Mouse (Mus musculus) bone marrow macrophage, adult 2 months (primary cell): ENCODE measurements around the gene Sctr.

Source experiments
- CTCF ChIP-seq: IDR thresholded peaks from 2 replicates; pipeline ENCODE4 v1.5.1; 2012; ENCODE audit warnings: low read depth, mild to moderate bottlenecking, low read length, moderate library complexity
- POLR2A ChIP-seq: IDR thresholded peaks from 2 replicates; pipeline ENCODE4 v1.6.1; 2012; ENCODE audit warnings: mild to moderate bottlenecking, low read depth, low read length, borderline replicate concordance

- TF ChIP-seq CTCF (no peak), POLR2A (no peak)
Measured at GRCm38 (mm10) chr1:120033469-120033854, 26.8 kb downstream of the Sctr start.
